Mouse (Mus musculus) urinary bladder, postnatal 14 days (tissue): ENCODE data around the gene Gm17622.

Experiments used
- DNase-seq: peaks from one replicate; pipeline ENCODE4 v3.0.0; 2021; ENCODE audit warnings: low spot score

The Gm17622 gene

GRCm38 (mm10) chr13:96510635-96511034 is 20.1 kb downstream of the Gm17622 start:
- DNase-seq = peak; percentile 34

GRCm38 (mm10) chr13:96511262-96511661 is 20.7 kb downstream of the Gm17622 start:
- no peak for DNase-seq

- DNase-seq = no peak
Observed at GRCm38 (mm10) chr13:96511893-96512292, 21.4 kb downstream of the Gm17622 start.

GRCm38 (mm10) chr13:96514154-96514942 is 23.8 kb downstream of the Gm17622 start:
- DNase-seq = no peak

GRCm38 (mm10) chr13:96516249-96516648 is 25.7 kb downstream of the Gm17622 start:
- no peak for DNase-seq

- DNase-seq = no peak
Observed at GRCm38 (mm10) chr13:96517335-96517734, 26.8 kb downstream of the Gm17622 start.

GRCm38 (mm10) chr13:96521294-96521693 is 30.8 kb downstream of the Gm17622 start:
- no peak for DNase-seq

- no peak for DNase-seq
Observed at GRCm38 (mm10) chr13:96527022-96527421, 36.5 kb downstream of the Gm17622 start.

- DNase-seq = no peak
Observed at GRCm38 (mm10) chr13:96527856-96528255, 37.3 kb downstream of the Gm17622 start.

GRCm38 (mm10) chr13:96528776-96529175 is 38.2 kb downstream of the Gm17622 start:
- no peak for DNase-seq

GRCm38 (mm10) chr13:96529542-96529941 is 39.0 kb downstream of the Gm17622 start:
- DNase-seq = no peak

- no peak for DNase-seq
Observed at GRCm38 (mm10) chr13:96530064-96530463, 39.5 kb downstream of the Gm17622 start.

- DNase-seq = no peak
Observed at GRCm38 (mm10) chr13:96532176-96532575, 41.6 kb downstream of the Gm17622 start.

GRCm38 (mm10) chr13:96533742-96534141 is 43.2 kb downstream of the Gm17622 start:
- no peak for DNase-seq

GRCm38 (mm10) chr13:96536821-96537572 is 46.5 kb downstream of the Gm17622 start:
- DNase-seq = no peak

- no peak for DNase-seq
Observed at GRCm38 (mm10) chr13:96538103-96538502, 47.6 kb downstream of the Gm17622 start.
